Mouse (Mus musculus) telencephalon, adult 2 months (tissue): ENCODE results near the gene Cldn18.

Source experiments
- DNase-seq: peaks from one replicate; pipeline ENCODE4 v3.0.0-alpha.2; 2011; ENCODE audit warnings: low read depth, low spot score

Gene Cldn18

GRCm38 (mm10) chr9:99685061-99685521 lies 32.0 kb downstream of the Cldn18 start:
- DNase-seq: no peak

- DNase-seq: peak; percentile 62
These were observed 35.0 kb downstream of the Cldn18 start for GRCm38 (mm10) chr9:99681980-99682570.

- DNase-seq: no peak
These were observed 41.4 kb downstream of the Cldn18 start for GRCm38 (mm10) chr9:99675714-99676113.

GRCm38 (mm10) chr9:99671603-99672002 lies 45.5 kb downstream of the Cldn18 start:
- DNase-seq: no peak

DNA sequence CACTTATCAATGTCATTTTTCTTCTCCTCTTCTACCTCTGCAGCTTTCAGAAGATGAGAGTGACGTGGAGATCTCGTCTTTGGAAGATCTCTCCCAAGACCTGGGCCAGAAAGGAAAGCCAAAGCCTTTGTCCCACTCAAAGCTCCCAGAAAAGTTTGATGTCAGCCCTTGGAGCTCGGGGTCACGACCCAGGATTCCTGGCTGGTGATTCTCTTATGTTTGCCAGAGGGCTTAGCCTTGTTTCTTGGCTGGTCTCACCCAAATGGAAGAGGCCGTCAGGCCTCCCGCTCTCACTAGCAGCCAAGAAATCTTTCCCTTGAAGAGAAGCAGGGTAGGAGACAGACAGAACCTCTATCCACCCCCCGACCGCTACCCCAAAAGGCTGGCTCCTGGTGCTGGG lies 49.5 kb downstream of the Cldn18 start:
- no peak for DNase-seq

DNA sequence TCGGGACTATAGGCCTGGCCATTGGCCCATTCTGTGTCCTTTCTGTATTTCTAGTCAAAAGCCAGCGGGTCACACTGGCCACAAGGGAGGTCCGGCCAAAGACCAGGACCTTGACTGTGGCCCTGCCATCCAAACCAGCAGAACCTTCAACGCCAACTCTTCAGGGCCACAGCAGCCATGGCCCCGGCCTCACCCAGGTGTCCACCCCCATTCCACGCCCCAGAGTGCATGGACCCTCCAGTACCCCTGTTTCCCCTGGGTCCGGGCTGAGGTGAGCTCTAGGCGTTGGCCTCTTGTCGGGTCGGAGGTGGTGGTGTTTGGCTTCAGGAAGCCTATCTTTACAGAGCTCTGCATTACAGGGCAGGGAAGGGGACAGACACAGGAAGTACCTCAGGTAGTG lies 54.2 kb downstream of the Cldn18 start:
- no peak for DNase-seq

DNA sequence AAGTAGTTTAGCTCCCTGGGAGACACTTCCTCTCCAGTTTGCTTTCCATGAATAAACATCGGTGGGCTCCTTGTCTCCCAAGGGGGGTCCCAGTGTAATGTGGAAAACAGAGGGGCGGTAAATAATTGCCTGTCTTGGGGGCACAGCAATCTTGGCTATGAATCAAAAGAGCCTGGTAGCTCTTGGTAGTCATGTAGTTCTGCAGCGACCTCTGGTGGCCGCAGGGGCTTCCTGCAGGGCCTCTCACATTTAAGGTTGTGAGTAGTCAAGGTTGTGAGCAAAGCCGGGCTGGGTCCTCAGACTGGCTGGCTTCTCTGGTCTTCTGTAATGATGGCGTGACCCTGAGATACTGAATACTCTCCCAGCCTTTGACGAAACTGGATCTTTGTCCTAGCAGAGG lies 54.7 kb downstream of the Cldn18 start:
- peak; percentile 34 for DNase-seq

DNA sequence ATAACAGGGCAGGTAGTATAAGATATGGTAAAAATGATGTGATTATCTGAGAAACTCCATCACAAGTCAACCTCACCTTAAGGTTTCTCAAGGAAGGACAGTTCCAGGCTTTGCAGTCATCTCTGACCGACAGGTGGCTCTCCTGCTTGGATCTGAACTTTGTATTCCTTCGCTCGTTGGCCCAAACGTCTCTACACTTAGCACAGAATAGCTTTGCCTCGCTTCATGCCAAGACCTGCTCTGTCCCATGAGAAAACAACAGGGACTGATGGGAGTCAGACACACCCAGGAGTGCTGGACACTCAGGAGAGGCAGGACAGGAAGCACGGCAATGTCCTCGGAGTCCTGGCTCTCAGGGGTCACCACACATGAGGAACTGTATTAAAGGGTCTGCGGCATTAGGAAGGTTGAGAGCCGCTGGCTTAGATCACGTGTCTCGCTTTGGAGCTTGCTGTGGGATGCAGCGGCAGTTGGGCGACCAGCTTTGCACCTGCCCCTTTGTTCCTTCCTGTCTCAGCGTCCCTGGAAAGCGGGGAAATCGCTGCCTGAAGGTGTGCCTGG lies 55.4 kb downstream of the Cldn18 start:
- no peak for DNase-seq

- DNase-seq: no peak
These were observed 56.3 kb downstream of the Cldn18 start for GRCm38 (mm10) chr9:99660756-99661155.

- no peak for DNase-seq
These were observed 71.0 kb downstream of the Cldn18 start for GRCm38 (mm10) chr9:99646102-99646501.

DNA sequence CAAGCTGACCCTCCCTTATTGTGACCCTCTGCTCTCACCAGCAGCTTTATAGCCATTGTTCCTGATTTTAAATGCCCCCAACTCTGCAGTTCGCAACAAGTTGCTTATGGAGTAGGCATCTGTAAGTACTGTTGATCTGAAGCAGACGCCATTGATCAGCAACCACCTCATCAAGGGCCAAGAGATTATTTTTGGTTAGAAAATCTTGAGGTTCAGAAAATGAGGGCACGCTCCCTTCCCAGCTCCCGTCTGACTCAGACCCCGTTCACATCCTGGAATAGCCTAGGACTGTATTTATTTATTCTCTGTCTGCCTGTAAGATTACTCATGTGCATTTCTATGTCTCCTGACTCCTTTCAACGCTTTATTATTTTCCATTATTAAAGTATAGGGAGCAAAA lies 71.7 kb downstream of the Cldn18 start:
- no peak for DNase-seq

DNA sequence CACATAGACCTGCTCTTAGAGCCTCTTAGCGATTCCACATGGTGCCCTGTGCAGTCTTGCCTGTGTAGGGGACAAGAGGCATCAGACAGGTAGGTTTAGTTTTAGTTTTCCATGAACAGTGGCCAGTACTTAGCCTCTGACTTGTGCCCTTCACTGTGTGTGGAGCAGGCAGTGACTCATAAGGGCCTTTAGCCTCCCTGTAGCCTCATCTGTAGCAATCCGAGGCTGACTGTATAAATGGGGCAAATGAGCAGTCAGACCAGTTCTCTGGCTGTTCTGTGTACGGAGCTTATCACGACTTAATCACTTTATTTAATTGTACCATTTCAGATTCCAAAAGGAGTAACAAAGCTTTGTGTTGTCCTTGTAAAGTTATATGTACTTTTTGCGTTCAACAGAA lies 77.1 kb downstream of the Cldn18 start:
- no peak for DNase-seq
